Mouse (Mus musculus): ENCODE results near the gene Nid1.

GRCm38 (mm10) chr13:13531923-13532322, 94.6 kb downstream of the Nid1 start:
- TF ChIP-seq POLR2A (IDR thresholded peaks at IDR 0.05; ENCODE audit: insufficient read depth, low read length) (no peak), CTCF (IDR thresholded peaks at IDR 0.05; ENCODE audit: low read depth, low read length) (no peak), EP300 (IDR thresholded peaks at IDR 0.05; ENCODE audit: insufficient read depth, low read depth, low read length) (no peak)

Measured in ES-Bruce4 (cell line).